9 mouse cellular contexts compared by ENCODE assay signal in genomic region chr4:135270476-135270875, GRCm38 (mm10). TPM values are rescaled to one million over a fixed set of nuclear protein-coding genes. Genes with fewer than 3 reads are reported as not detected.
DNase-seq lines count a peak whose midpoint lies in the region; ATAC-seq and TF ChIP-seq lines count a peak whose summit lies in the region.
"Had no signal": no experiment of that assay in that cellular context is flagged by ENCODE, and none has a peak within 500 bp of the region (broad histone marks: within the 10 kb centered on the region; RNA-seq: fewer than 3 reads in every experiment).

No protein-coding gene starts in this region.

- H3K36me3 ChIP-seq in heart, embryonic 10.5 days: peaks cover 22% of the 10 kb centered on the region
- peaks cover 19 to 55% of the 10 kb centered on the region in 2 experiments for H3K36me3 ChIP-seq in CH12.LX (replicated peaks in 1 of 2; ENCODE audit: control insufficient read depth in 1 of 2, insufficient read depth in 1 of 2, low read length in 1 of 2)
- no peaks in the 10 kb centered on the region for H3K36me3 ChIP-seq in forebrain, postnatal 0 days (ENCODE audit: insufficient read depth)
- peaks cover 36% of the 10 kb centered on the region for H3K36me3 ChIP-seq in liver, embryonic 15.5 days (replicated peaks)

- in situ Hi-C loops in CH12.LX (cut with MboI; ENCODE audit: low pct_ligation_motif_present, low pct_unique_long_range_greater_than_20kb, low sequenced_read_pairs): no loop called here

- no peak for TF ChIP-seq CTCF in CH12.LX (conservative IDR thresholded peaks at IDR 0.05 in 1 of 2, IDR thresholded peaks at IDR 0.05 in 1 of 2; ENCODE audit: low read depth in 2 of 2, low read length in 2 of 2)
- no peak for TF ChIP-seq CTCF in forebrain, postnatal 0 days (IDR thresholded peaks at IDR 0.05; ENCODE audit: low read depth)

- WGBS in heart, embryonic 10.5 days: 35% methylated on average over 8 of the region's 8 CpGs
- WGBS in forebrain, postnatal 0 days: 39% methylated on average over 8 of the region's 8 CpGs
- 41% methylated on average over 8 of the region's 8 CpGs for WGBS in liver, embryonic 15.5 days (ENCODE audit: insufficient replicate concordance)

- TF ChIP-seq EP300 in CH12.LX (IDR thresholded peaks at IDR 0.05; ENCODE audit: low read length): no peak

- no peak for DNase-seq in heart, embryonic 10.5 days (ENCODE audit: low spot score)
- no peak for DNase-seq in heart, adult 18-20 months
- no peak for DNase-seq in CH12.LX (ENCODE audit: extremely low read depth)
- DNase-seq in forebrain, postnatal 0 days: no peak
- no peak for DNase-seq in left cerebral cortex, adult 18-20 months (ENCODE audit: low spot score in 2 of 2)
- no peak for DNase-seq in left cerebral cortex, postnatal 36 days (ENCODE audit: low spot score in 2 of 2)
- DNase-seq in urinary bladder, adult 2 months (ENCODE audit: low spot score): no peak
- DNase-seq: right cerebral cortex, adult 18-20 months had no signal

- dilution Hi-C loops in CH12.LX (cut with MboI; ENCODE audit: extremely low pct_ligation_motif_present, extremely low pct_unique_long_range_greater_than_20kb, low sequenced_read_pairs): no loop called here

- H3K4me2 ChIP-seq in CH12.LX (ENCODE audit: insufficient read depth, low read depth, poor library complexity, severe bottlenecking): peak overlapping the region; percentile 92
- H3K4me2 ChIP-seq in forebrain, postnatal 0 days (ENCODE audit: low read depth): peak overlapping the region; percentile 71
- peak overlapping the region; percentile 88 for H3K4me2 ChIP-seq in liver, embryonic 15.5 days

- peak overlapping the region; percentile 96 for H3K4me3 ChIP-seq in heart, embryonic 10.5 days
- peak overlapping the region; percentile 93 to 97 (median 95) for H3K4me3 ChIP-seq in CH12.LX (replicated peaks in 1 of 3; ENCODE audit: low read depth in 2 of 3, low read length in 2 of 3, poor library complexity in 1 of 3)
- peak overlapping the region; percentile 81 for H3K4me3 ChIP-seq in forebrain, postnatal 0 days (ENCODE audit: low read depth, low read length)
- peak overlapping the region; percentile 97 for H3K4me3 ChIP-seq in liver, embryonic 15.5 days (replicated peaks)

- no peaks in the 10 kb centered on the region for H3K9me3 ChIP-seq in heart, embryonic 10.5 days
- no peaks in the 10 kb centered on the region for H3K9me3 ChIP-seq in CH12.LX (replicated peaks; ENCODE audit: low read length)
- H3K9me3 ChIP-seq in forebrain, postnatal 0 days (ENCODE audit: low read length): no peaks in the 10 kb centered on the region
- no peaks in the 10 kb centered on the region for H3K9me3 ChIP-seq in liver, embryonic 15.5 days (replicated peaks)

- peaks cover 62% of the 10 kb centered on the region for H3K4me1 ChIP-seq in heart, embryonic 10.5 days
- H3K4me1 ChIP-seq in CH12.LX (ENCODE audit: control insufficient read depth in 1 of 2, insufficient read depth in 2 of 2): peaks cover 10 to 48% of the 10 kb centered on the region in 2 experiments
- peaks cover 18% of the 10 kb centered on the region for H3K4me1 ChIP-seq in forebrain, postnatal 0 days (ENCODE audit: insufficient read depth)
- H3K4me1 ChIP-seq in liver, embryonic 15.5 days (replicated peaks): peaks cover 77% of the 10 kb centered on the region

- TF ChIP-seq POLR2A in CH12.LX (IDR thresholded peaks at IDR 0.05; ENCODE audit: low read depth, low read length): no peak

- H3K79me2 ChIP-seq in CH12.LX (replicated peaks; ENCODE audit: control insufficient read depth, extremely low read depth, insufficient read depth, poor library complexity, severe bottlenecking): peaks cover 68% of the 10 kb centered on the region

- TF ChIP-seq RAD21 in CH12.LX (IDR thresholded peaks at IDR 0.05; ENCODE audit: low read depth, low read length): no peak

- peak overlapping the region; percentile 100 for H3K9ac ChIP-seq in CH12.LX (ENCODE audit: insufficient read depth, low read depth)
- no peak overlapping the region for H3K9ac ChIP-seq in forebrain, postnatal 0 days
- peak overlapping the region; percentile 95 for H3K9ac ChIP-seq in liver, embryonic 15.5 days

- no peak for ATAC-seq in forebrain, postnatal 0 days
- no peak for ATAC-seq in liver, embryonic 15.5 days (ENCODE audit: insufficient read depth)

- intact Hi-C loops in left cerebral cortex, postnatal 36 days (cut with DNase I): loop anchor here (5.0 kb wide), 2 partner anchors 42 to 48 kb away; no protein-coding TSS in a partner anchor

- peak overlapping the region; percentile 99 for H3K27ac ChIP-seq in heart, embryonic 10.5 days
- peak overlapping the region; percentile 26; the same call in 1 of the 2 replicates for H3K27ac ChIP-seq in CH12.LX (ENCODE audit: insufficient read depth, low read depth)
- H3K27ac ChIP-seq in forebrain, postnatal 0 days (ENCODE audit: low read depth, low read length): no peak overlapping the region
- H3K27ac ChIP-seq in liver, embryonic 15.5 days (replicated peaks): peak overlapping the region; percentile 96

- no peaks in the 10 kb centered on the region for H3K27me3 ChIP-seq in heart, embryonic 10.5 days (ENCODE audit: insufficient read depth, poor library complexity, severe bottlenecking)
- no peaks in the 10 kb centered on the region for H3K27me3 ChIP-seq in CH12.LX (replicated peaks)
- no peaks in the 10 kb centered on the region for H3K27me3 ChIP-seq in forebrain, postnatal 0 days (ENCODE audit: insufficient read depth, low read length)
- no peaks in the 10 kb centered on the region for H3K27me3 ChIP-seq in liver, embryonic 15.5 days

TF ChIP-seq in CH12.LX, 34 proteins besides CTCF, POLR2A, EP300 and RAD21:
- TF ChIP-seq MEF2A (IDR thresholded peaks at IDR 0.05; ENCODE audit: borderline replicate concordance, low read depth, low read length) (no peak), MAFK (IDR thresholded peaks at IDR 0.05; ENCODE audit: insufficient replicate concordance, low read length) (no peak), MAZ (IDR thresholded peaks at IDR 0.05; ENCODE audit: low read depth, low read length) (no peak), ZC3H11A (IDR thresholded peaks at IDR 0.05; ENCODE audit: low read depth, low read length) (no peak), POLR2AphosphoS2 (IDR thresholded peaks at IDR 0.05; ENCODE audit: low read depth, low read length) (no peak; the same call in 1 of the 2 replicates), KAT2A (IDR thresholded peaks at IDR 0.05; ENCODE audit: insufficient replicate concordance, low read length) (no peak), JUN (IDR thresholded peaks at IDR 0.05; ENCODE audit: insufficient read depth, low read depth, low read length) (no peak), ZMIZ1 (IDR thresholded peaks at IDR 0.05; ENCODE audit: low read depth, low read length) (no peak), PAX5 (IDR thresholded peaks at IDR 0.05; ENCODE audit: low read length) (no peak), CHD2 (IDR thresholded peaks at IDR 0.05; ENCODE audit: low read length) (no peak), NELFE (IDR thresholded peaks at IDR 0.05; ENCODE audit: low read depth, low read length) (no peak), USF1 (IDR thresholded peaks at IDR 0.05; ENCODE audit: low read depth, low read length) (no peak), MXI1 (IDR thresholded peaks at IDR 0.05; ENCODE audit: low read depth, low read length) (no peak), SMC3 (IDR thresholded peaks at IDR 0.05; ENCODE audit: low read depth, low read length) (no peak), GABPA (IDR thresholded peaks at IDR 0.05; ENCODE audit: insufficient replicate concordance, low read depth, low read length) (no peak), SIN3A (IDR thresholded peaks at IDR 0.05; ENCODE audit: low read length) (no peak)
TF ChIP-seq in CH12.LX: peak in this region for 0.

RNA-seq across cellular contexts. Expression of gene Clic4, which starts 2.1 kb away (rescaled TPM):
- polyA plus RNA-seq in heart, embryonic 10.5 days (2016; fragmentation: Nextera tagmentation; extraction: Ambion mirVana): 263 and 343 TPM in 2 replicates
- total RNA-seq in heart, adult 18-20 months (2021): 100 to 1,000 TPM; 253 to 258 TPM
- total RNA-seq in CH12.LX (2012; rRNA removed) (124 and 154 TPM in 2 replicates), CH12.LX (2014; rRNA removed) (182 and 199 TPM in 2 replicates)
- polyA plus RNA-seq in CH12.LX (2012; ENCODE audit: insufficient read length, low read depth): 198 and 214 TPM in 2 replicates
- total RNA-seq in forebrain, postnatal 0 days (2014; rRNA removed): 44.0 and 65.2 TPM in 2 replicates
- polyA plus RNA-seq in forebrain, postnatal 0 days (2015; fragmentation: Nextera tagmentation; extraction: Ambion mirVana): 34.5 and 41.5 TPM in 2 replicates
- polyA plus RNA-seq in liver, embryonic 15.5 days (2015; fragmentation: Nextera tagmentation; extraction: Ambion mirVana): 110 and 120 TPM in 2 replicates
- total RNA-seq in left cerebral cortex, adult 18-20 months (2021): 10 to 100 TPM; 30.2 to 35.7 TPM
- 10 to 100 TPM; 33.8 to 36.2 TPM for total RNA-seq in left cerebral cortex, postnatal 36 days (2021)
- polyA plus RNA-seq in urinary bladder, adult 2 months (2012; rRNA removed): 151 and 185 TPM in 2 replicates
